Mouse (Mus musculus): Measurements from ENCODE around the gene Lrp3. TPM values are rescaled to one million over a fixed set of nuclear protein-coding genes. Genes with fewer than 3 reads are reported as not detected.

Gene Lrp3
- polyA plus RNA-seq (2012; rRNA removed), result 32.4 and 35.4 TPM in 2 replicates

DNA sequence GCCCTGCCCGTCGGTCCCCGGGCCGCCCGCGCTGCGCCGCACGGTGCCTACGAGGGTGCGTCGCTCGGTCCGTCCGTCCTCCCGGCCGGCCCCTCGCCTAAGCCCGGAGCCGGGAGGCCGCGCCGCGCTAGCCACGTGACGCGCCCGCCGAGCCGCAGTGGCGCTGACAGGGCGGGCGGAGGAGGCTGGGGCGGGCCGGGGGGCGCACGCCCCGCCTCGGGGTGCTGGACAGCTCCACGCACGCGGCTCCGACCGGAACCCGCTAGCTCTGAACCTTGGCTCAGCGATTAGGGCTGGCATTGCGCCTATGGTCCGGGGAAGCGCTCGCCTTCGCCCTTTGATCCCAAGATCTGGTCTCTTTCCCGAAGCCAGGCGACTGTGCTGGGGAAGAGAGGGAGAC is at the start of gene Lrp3:
TSS of gene Lrp3 (minus strand) at position 274 of the 400 bp plus-strand sequence.

DNA sequence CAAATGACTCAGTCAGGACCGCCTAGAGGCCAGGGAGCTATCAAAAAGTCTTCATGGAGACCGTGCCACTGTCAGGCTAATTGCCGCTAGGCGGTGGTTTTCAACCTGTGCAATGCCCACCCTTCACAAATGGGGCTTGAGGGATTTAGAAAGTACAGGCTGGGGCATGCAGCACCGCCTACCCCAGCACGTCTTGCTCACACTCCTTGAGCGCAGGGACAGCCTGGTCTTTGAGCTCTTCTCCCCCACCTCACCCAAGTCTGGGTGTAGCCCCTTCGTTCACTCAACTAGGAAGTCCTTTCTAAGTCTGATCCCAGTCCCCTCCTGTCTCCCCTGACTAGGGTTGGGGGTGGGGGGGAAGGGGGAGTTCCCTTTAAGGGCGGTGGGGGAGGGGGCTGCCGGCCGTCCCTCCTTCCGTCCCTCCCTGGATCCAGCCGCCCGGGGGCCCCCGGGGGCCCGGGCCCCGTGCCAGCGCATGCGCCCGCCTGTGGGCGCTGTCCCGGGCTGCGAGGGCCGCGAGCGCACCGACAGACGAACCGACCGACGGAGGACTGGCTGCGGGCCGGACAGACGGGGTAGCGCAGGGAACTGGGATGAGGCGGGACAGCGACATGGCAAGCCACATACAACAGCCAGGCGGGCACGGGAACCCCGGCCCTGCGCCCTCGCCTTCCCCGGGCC is 29.3 kb downstream of the Lrp3 start, which contains the start of gene Slc7a10:
TSS of gene Slc7a10 (plus strand) at position 497 of the 681 bp plus-strand sequence.

Other genes with a start within 250 kb of the Lrp3 start
- 4.3 and 4.4 TPM in 2 replicates for gene Cebpg, start 158.9 kb downstream of the Lrp3 start, polyA plus RNA-seq (2012; rRNA removed)
- 224 and 328 TPM in 2 replicates for gene Cebpa, start 96.2 kb downstream of the Lrp3 start, polyA plus RNA-seq (2012; rRNA removed)
- 28.4 and 28.6 TPM in 2 replicates for gene Slc7a10, start 29.1 kb downstream of the Lrp3 start, polyA plus RNA-seq (2012; rRNA removed)
- 2.8 and 3.1 TPM in 2 replicates for gene Gpatch1, start 102.9 kb upstream of the Lrp3 start, polyA plus RNA-seq (2012; rRNA removed)
- gene Rhpn2, start 118.7 kb upstream of the Lrp3 start, polyA plus RNA-seq (2012; rRNA removed), result 12.7 and 14.5 TPM in 2 replicates
- 3.6 and 4.8 TPM in 2 replicates for gene Faap24, start 181.3 kb upstream of the Lrp3 start, polyA plus RNA-seq (2012; rRNA removed)
- 14.7 and 17.5 TPM in 2 replicates for gene Cep89, start 181.5 kb upstream of the Lrp3 start, polyA plus RNA-seq (2012; rRNA removed)
- 0.26 and 0.35 TPM in 2 replicates for gene Slc7a9, start 233.3 kb upstream of the Lrp3 start, polyA plus RNA-seq (2012; rRNA removed)